Mouse (Mus musculus) bone marrow, adult 2 months (tissue): Measurements from ENCODE around the gene Hist1h3d. TPM values are rescaled to one million over a fixed set of nuclear protein-coding genes. Genes with fewer than 3 reads are reported as not detected.
A peak's percentile ranks its signal among the peaks of the same experiment; 100 is the strongest.
"Not testable (repeated sequence)": the region's sequence is repeated elsewhere in the genome, so short reads cannot be mapped to it uniquely, and the experiment has no call there.

Experiments
- H3K27ac ChIP-seq: fragments of 200-500 bp; 2 replicates; pipeline ENCODE4 v1.5.1; 2012; ENCODE audit warnings: low read depth, mild to moderate bottlenecking, control low read depth, inconsistent platforms, low read length; ENCODE audit not compliant: control insufficient read depth, poor library complexity, insufficient read depth
- H3K4me1 ChIP-seq: fragments of 200-500 bp; 2 replicates; pipeline ENCODE4 v1.6.1; 2011; ENCODE audit warnings: low read length; ENCODE audit not compliant: control insufficient read depth, insufficient read depth
- H3K4me3 ChIP-seq: fragments of 200-500 bp; replicated peaks from 2 replicates; pipeline ENCODE3; 2011; ENCODE audit warnings: mild to moderate bottlenecking, low read depth, low read length, control low read depth; ENCODE audit not compliant: control insufficient read depth
- CTCF ChIP-seq: fragments of 200-500 bp; IDR thresholded peaks from 2 replicates; pipeline ENCODE4 v1.5.1; 2011; ENCODE audit warnings: low read length, control low read depth; ENCODE audit not compliant: control insufficient read depth, insufficient read depth
- POLR2A ChIP-seq: fragments of 200-500 bp; IDR thresholded peaks from 2 replicates; pipeline ENCODE4 v1.6.1; 2011; ENCODE audit warnings: low read depth, mild to moderate bottlenecking, control low read depth, low read length, borderline replicate concordance; ENCODE audit not compliant: control insufficient read depth
- WGBS: fragments of 180-500 bp; shearing (Covaris S2); methylation state at CpG from one replicate; pipeline ENCODE4 v1.1.7; 2018; 5-methylcytosine and 5-hydroxymethylcytosine counted together
- polyA plus RNA-seq: library from polyadenylated mRNA; stranded (reverse); fragments of >200 nt; gene quantifications from 2 replicates; pipeline ENCODE4 v1.2.4, GENCODE M21; 2011; ENCODE audit warnings: low replicate concordance; ENCODE audit not compliant: missing spikeins, insufficient read depth, insufficient read length

Gene Hist1h3d
- polyA plus RNA-seq, 1 experiment, result 11.3 TPM

GRCm38 (mm10) chr13:23585442-23586098, 10.0 kb downstream of the Hist1h3d start:
- WGBS, result under 1% methylated on average over 35 of the region's 36 CpGs
- not testable (repeated sequence) for H3K4me1 ChIP-seq
- H3K27ac ChIP-seq, result peak overlapping the region; percentile 89
- peak; percentile 92 for TF ChIP-seq POLR2A
- peak overlapping the region; percentile 65 for H3K4me3 ChIP-seq

- peak overlapping the region; percentile 56 for H3K4me3 ChIP-seq
- peak overlapping the region; percentile 89 for H3K27ac ChIP-seq
- WGBS, result 3% methylated on average over 22 of the region's 22 CpGs
- TF ChIP-seq POLR2A (no peak), CTCF (no peak)
- H3K4me1 ChIP-seq, result peaks cover 3% of the 10 kb centered on the region; the same call in 1 of the 2 replicates
Observed at GRCm38 (mm10) chr13:23586099-23586939, 10.8 kb downstream of the Hist1h3d start.

GRCm38 (mm10) chr13:23586940-23587225, 11.3 kb downstream of the Hist1h3d start:
- H3K4me3 ChIP-seq, result peak overlapping the region; percentile 56
- H3K4me1 ChIP-seq, result peaks cover 3% of the 10 kb centered on the region; the same call in 1 of the 2 replicates
- H3K27ac ChIP-seq, result peak overlapping the region; percentile 89
- TF ChIP-seq CTCF, result no peak
- TF ChIP-seq POLR2A, result no peak
- 4% methylated on average over 1 of the region's 1 CpGs for WGBS

GRCm38 (mm10) chr13:23591206-23591605, 15.6 kb downstream of the Hist1h3d start:
- no peak for TF ChIP-seq POLR2A
- no peak for TF ChIP-seq CTCF
- Histone ChIP-seq H3K27ac (no peak overlapping the region), H3K4me3 (no peak overlapping the region), H3K4me1 (peaks cover 3% of the 10 kb centered on the region; the same call in 1 of the 2 replicates)
- WGBS, result 89% methylated on average over 7 of the region's 7 CpGs

GRCm38 (mm10) chr13:23591886-23592285, 16.3 kb downstream of the Hist1h3d start:
- not testable (repeated sequence) for H3K27ac ChIP-seq, H3K4me1 ChIP-seq, H3K4me3 ChIP-seq
- WGBS, result 71% methylated on average over 7 of the region's 7 CpGs

GRCm38 (mm10) chr13:23592614-23593013, 17.1 kb downstream of the Hist1h3d start:
- TF ChIP-seq POLR2A (no peak), CTCF (no peak)
- no peak overlapping the region for H3K27ac ChIP-seq
- H3K4me1 ChIP-seq, result peaks cover 3% of the 10 kb centered on the region; the same call in 1 of the 2 replicates
- no peak overlapping the region for H3K4me3 ChIP-seq
- 60% methylated on average over 7 of the region's 7 CpGs for WGBS

- peaks cover 2% of the 10 kb centered on the region; the same call in 1 of the 2 replicates for H3K4me1 ChIP-seq
- WGBS, result 13% methylated on average over 5 of the region's 5 CpGs
- H3K4me3 ChIP-seq, result no peak overlapping the region
- H3K27ac ChIP-seq, result no peak overlapping the region
- no peak for TF ChIP-seq CTCF
- no peak for TF ChIP-seq POLR2A
Observed at GRCm38 (mm10) chr13:23593051-23593770, 17.6 kb downstream of the Hist1h3d start.

- no peak for TF ChIP-seq POLR2A
- WGBS, result 31% methylated on average over 2 of the region's 2 CpGs
- Histone ChIP-seq H3K27ac (peak overlapping the region; percentile 21; the same call in 1 of the 2 replicates), H3K4me1 (peaks cover 2% of the 10 kb centered on the region; the same call in 1 of the 2 replicates), H3K4me3 (no peak overlapping the region)
Observed at GRCm38 (mm10) chr13:23595185-23595584, 19.6 kb downstream of the Hist1h3d start.
